Mouse (Mus musculus): ENCODE results near the gene Kctd4.

GRCm38 (mm10) chr14:75963215-75963614 lies 8.4 kb downstream of the Kctd4 start:
- TF ChIP-seq CTCF (IDR thresholded peaks at IDR 0.05; ENCODE audit: low read depth, low read length) (no peak), EP300 (IDR thresholded peaks at IDR 0.05; ENCODE audit: insufficient read depth, low read depth, low read length) (no peak), POLR2A (IDR thresholded peaks at IDR 0.05; ENCODE audit: insufficient read depth, low read length) (no peak)

Data from ES-Bruce4 (cell line).